Mouse (Mus musculus) bone marrow macrophage, adult 2 months (primary cell): ENCODE measurements around the gene 4931422A03Rik. TPM values are rescaled to one million over a fixed set of nuclear protein-coding genes. Genes with fewer than 3 reads are reported as not detected.

ENCODE experiments used
- H3K27ac ChIP-seq: 2 replicates; pipeline ENCODE4 v1.5.1; 2012; ENCODE audit warnings: low read depth, low read length; ENCODE audit not compliant: insufficient read depth
- H3K4me1 ChIP-seq: 2 replicates; pipeline ENCODE4 v1.6.1; 2012; ENCODE audit warnings: low read length; ENCODE audit not compliant: control insufficient read depth, insufficient read depth
- H3K4me3 ChIP-seq: 2 replicates; pipeline ENCODE4 v1.5.1; 2012; ENCODE audit warnings: mild to moderate bottlenecking, low read length, moderate library complexity; ENCODE audit not compliant: insufficient read depth
- CTCF ChIP-seq: IDR thresholded peaks from 2 replicates; pipeline ENCODE4 v1.5.1; 2012; ENCODE audit warnings: low read depth, mild to moderate bottlenecking, low read length, moderate library complexity
- POLR2A ChIP-seq: IDR thresholded peaks from 2 replicates; pipeline ENCODE4 v1.6.1; 2012; ENCODE audit warnings: mild to moderate bottlenecking, low read depth, low read length, borderline replicate concordance
- polyA plus RNA-seq: library from polyadenylated mRNA; stranded (reverse); fragments of >200 nt; gene quantifications from 2 replicates; pipeline ENCODE4 v1.2.4, GENCODE M21; 2012; ENCODE audit not compliant: missing spikeins, insufficient read depth, insufficient read length

The 4931422A03Rik gene
- polyA plus RNA-seq, 1 experiment = not detected

- Histone ChIP-seq H3K4me3 (no peak overlapping the region), H3K4me1 (peaks cover 14% of the 10 kb centered on the region), H3K27ac (no peak overlapping the region)
- TF ChIP-seq CTCF = no peak
- no peak for TF ChIP-seq POLR2A
Measured at GRCm38 (mm10) chr2:103939003-103939402, 89.2 kb downstream of the 4931422A03Rik start.

- TF ChIP-seq POLR2A = no peak
Measured at GRCm38 (mm10) chr2:103938573-103938972, 89.6 kb downstream of the 4931422A03Rik start.

GRCm38 (mm10) chr2:103937670-103938069 is 90.5 kb downstream of the 4931422A03Rik start:
- Histone ChIP-seq H3K27ac (no peak overlapping the region), H3K4me1 (peaks cover 14% of the 10 kb centered on the region), H3K4me3 (no peak overlapping the region)
- no peak for TF ChIP-seq POLR2A
- no peak for TF ChIP-seq CTCF

More at GRCm38 (mm10) chr2:103938573-103938972, 89.6 kb downstream of the 4931422A03Rik start:
- Histone ChIP-seq H3K4me3 (no peak overlapping the region), H3K4me1 (peaks cover 14% of the 10 kb centered on the region), H3K27ac (no peak overlapping the region)

GRCm38 (mm10) chr2:103936666-103937065 is 91.5 kb downstream of the 4931422A03Rik start:
- TF ChIP-seq CTCF = no peak
- TF ChIP-seq POLR2A = no peak
- H3K27ac ChIP-seq = no peak overlapping the region
- H3K4me3 ChIP-seq = no peak overlapping the region
- H3K4me1 ChIP-seq = peaks cover 14% of the 10 kb centered on the region

- Histone ChIP-seq H3K4me3 (no peak overlapping the region), H3K27ac (no peak overlapping the region), H3K4me1 (peaks cover 14% of the 10 kb centered on the region)
- no peak for TF ChIP-seq POLR2A
- no peak for TF ChIP-seq CTCF
Measured at GRCm38 (mm10) chr2:103935691-103936435, 92.3 kb downstream of the 4931422A03Rik start.

GRCm38 (mm10) chr2:103934670-103935069 is 93.5 kb downstream of the 4931422A03Rik start:
- no peak overlapping the region for H3K4me3 ChIP-seq
- peaks cover 14% of the 10 kb centered on the region for H3K4me1 ChIP-seq
- no peak for TF ChIP-seq CTCF
- TF ChIP-seq POLR2A = no peak
- peak overlapping the region; percentile 59 for H3K27ac ChIP-seq

GRCm38 (mm10) chr2:103934270-103934669 is 93.9 kb downstream of the 4931422A03Rik start:
- Histone ChIP-seq H3K4me1 (peaks cover 14% of the 10 kb centered on the region), H3K27ac (peak overlapping the region; percentile 28; the same call in 1 of the 2 replicates), H3K4me3 (no peak overlapping the region)
- TF ChIP-seq POLR2A (no peak), CTCF (no peak)

- TF ChIP-seq POLR2A (no peak), CTCF (no peak)
- H3K27ac ChIP-seq = no peak overlapping the region
- peaks cover 19% of the 10 kb centered on the region for H3K4me1 ChIP-seq
- H3K4me3 ChIP-seq = no peak overlapping the region
Measured at GRCm38 (mm10) chr2:103932480-103932879, 95.7 kb downstream of the 4931422A03Rik start.

GRCm38 (mm10) chr2:103932025-103932424 is 96.1 kb downstream of the 4931422A03Rik start:
- Histone ChIP-seq H3K27ac (no peak overlapping the region), H3K4me1 (peaks cover 24% of the 10 kb centered on the region), H3K4me3 (no peak overlapping the region)
- TF ChIP-seq CTCF = no peak
- TF ChIP-seq POLR2A = no peak

GRCm38 (mm10) chr2:103931511-103931911 is 96.7 kb downstream of the 4931422A03Rik start:
- Histone ChIP-seq H3K27ac (no peak overlapping the region), H3K4me1 (peaks cover 28% of the 10 kb centered on the region), H3K4me3 (no peak overlapping the region)
- TF ChIP-seq CTCF (no peak), POLR2A (no peak)
